Mouse (Mus musculus): ENCODE measurements around the gene Dnaja2.

- no peak for TF ChIP-seq CTCF (IDR thresholded peaks at IDR 0.05)
- TF ChIP-seq POLR2A (IDR thresholded peaks at IDR 0.05; ENCODE audit: insufficient read depth, low read depth, low read length): peak; percentile 41; the same call in 1 of the 2 replicates
- 0 out of 2 replicates have a peak, but pooled peaks have one; percentile 37 for TF ChIP-seq EP300 (IDR thresholded peaks at IDR 0.05; ENCODE audit: insufficient read depth, low read depth, low read length)
These were observed 31.1 kb downstream of the Dnaja2 start for GRCm38 (mm10) chr8:85524086-85524485.
